Mouse (Mus musculus) left cerebral cortex, postnatal 14 days (tissue): ENCODE data around the gene Kcnn3. TPM values are rescaled to one million over a fixed set of nuclear protein-coding genes. Genes with fewer than 3 reads are reported as not detected.

ENCODE experiments used
- DNase-seq, 2 experiments: peaks; one replicate each; pipeline ENCODE4 v3.0.0; 2021 to 2022; ENCODE audit warnings: low spot score in 2 of 2, mixed read lengths in 1 of 2
- intact Hi-C: fragments of 180-260 bp; cut with DNase I; formaldehyde crosslinking; loops from one replicate; pipeline ENCODE4 v1.15.1; 2025
- long read RNA-seq, 2 experiments: library from polyadenylated mRNA; stranded (forward); transcript quantifications; one replicate each; pipeline ENCODE4 v2.0.0; 2021
- total RNA-seq, 2 experiments: library from RNA; stranded (reverse); gene quantifications; 2 replicates each; pipeline ENCODE4 v1.2.3; 2021

The Kcnn3 gene
- 10 to 100 TPM; 21.7 to 22.3 TPM for total RNA-seq
- long read RNA-seq, experiment 1, partial matches to known transcripts = 0 of 3 reads
- long read RNA-seq, experiment 1, other reads (novel, unspliced or antisense) = 3 of 3 reads
- long read RNA-seq, experiment 2, partial matches to known transcripts = 0 of 1 reads
- long read RNA-seq, experiment 2, other reads (novel, unspliced or antisense) = 1 of 1 reads

DNA sequence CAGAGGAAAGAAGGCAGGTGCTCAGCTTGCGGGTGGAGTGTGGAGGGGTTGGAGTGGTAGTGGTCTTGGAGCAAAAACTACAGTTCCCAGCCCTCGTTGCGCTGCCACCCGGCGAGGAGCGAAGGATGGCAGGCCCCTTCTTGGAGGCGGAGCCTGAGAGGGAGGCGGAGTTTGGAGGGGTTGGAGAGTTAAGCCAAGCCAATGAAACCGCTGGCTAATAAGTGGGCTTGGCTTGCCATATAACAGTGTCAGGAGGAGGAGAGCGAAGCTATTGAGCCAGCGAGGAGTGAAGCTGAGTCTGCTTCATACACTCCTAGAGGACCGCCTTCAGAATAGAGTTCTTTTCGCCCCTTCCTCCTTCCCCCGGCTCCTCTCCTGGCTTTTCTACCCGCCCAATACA is at the start of gene Kcnn3:
TSS of gene Kcnn3 (plus strand) at position 271 of the 400 bp plus-strand sequence.
- intact Hi-C loops = loop anchor here (5.0 to 10.0 kb wide), 2 partner anchors 87 to 335 kb away; no protein-coding TSS in a partner anchor
- DNase-seq = peak; percentile 92 to 93

DNA sequence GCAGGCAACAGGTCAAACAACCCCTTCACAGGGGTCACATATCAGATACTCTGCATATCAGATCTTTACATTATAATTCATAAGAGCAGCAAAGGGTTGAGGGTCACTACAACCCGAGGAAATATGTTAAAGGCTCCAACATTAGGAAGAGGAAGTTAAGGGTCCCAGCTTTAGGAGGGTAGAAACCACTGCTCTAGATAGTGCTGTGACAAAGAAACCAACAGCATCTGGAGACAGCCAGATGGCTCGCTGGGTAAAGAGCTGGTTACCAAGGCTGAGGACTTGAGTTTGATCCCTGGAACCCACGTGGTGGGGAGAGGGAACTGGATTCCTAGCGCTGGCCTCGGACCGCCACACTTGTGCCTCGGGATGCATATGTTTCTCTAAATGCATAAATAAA is 47.7 kb upstream of the Kcnn3 start:
- DNase-seq = no peak
- intact Hi-C loops = no loop called here

DNA sequence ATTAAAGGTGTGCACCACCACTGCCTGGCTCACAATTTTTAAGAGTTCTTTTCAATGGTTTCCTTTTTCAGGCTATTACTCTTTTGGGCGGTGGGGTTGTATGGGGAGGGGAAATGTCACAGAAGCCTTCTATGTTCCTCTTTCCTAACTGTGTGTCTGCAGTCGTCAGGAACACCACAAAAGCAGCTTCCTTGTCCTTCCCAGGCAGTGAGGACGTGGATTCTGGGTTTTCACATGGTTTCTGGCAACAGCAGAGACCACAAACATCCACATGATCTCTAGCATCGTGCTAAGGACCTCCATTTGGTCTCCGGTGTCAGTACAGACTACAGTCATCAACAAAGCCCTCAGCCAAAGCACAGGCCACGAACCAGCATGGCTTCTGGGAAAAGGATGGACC is 46.1 kb upstream of the Kcnn3 start:
- intact Hi-C loops = no loop called here
- DNase-seq = no peak

- intact Hi-C loops = no loop called here
Measured at GRCm38 (mm10) chr3:89479055-89479454, 40.9 kb upstream of the Kcnn3 start.

GRCm38 (mm10) chr3:89481488-89481887 is 38.5 kb upstream of the Kcnn3 start:
- no peak for DNase-seq
- intact Hi-C loops = loop anchor here (10.0 kb wide), 1 partner anchor 137 kb away; the partner anchor contains the start of gene Adam15

More at GRCm38 (mm10) chr3:89479055-89479454, 40.9 kb upstream of the Kcnn3 start:
- no peak for DNase-seq

DNA sequence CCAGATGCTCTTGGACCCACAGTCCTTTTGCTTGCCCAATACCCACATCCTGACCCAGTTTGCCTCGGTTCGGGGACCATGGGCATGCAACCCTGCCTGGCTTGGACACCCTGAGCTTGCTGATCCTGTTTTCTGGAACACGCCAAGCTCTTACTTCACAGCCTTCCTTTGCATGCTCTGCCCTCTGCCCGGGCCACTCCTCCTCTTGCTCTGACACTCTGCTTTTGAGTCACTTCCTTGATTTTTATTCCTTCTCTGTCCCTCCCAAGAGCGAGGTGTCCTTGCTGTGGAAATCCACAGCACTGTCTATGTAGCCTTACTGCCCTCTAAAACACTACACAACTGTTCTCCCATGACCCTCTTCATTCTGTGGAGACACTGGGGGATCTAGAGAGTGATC is 37.7 kb upstream of the Kcnn3 start:
- intact Hi-C loops = loop anchor here (10.0 kb wide), 1 partner anchor 137 kb away; the partner anchor contains the start of gene Adam15
- DNase-seq = no peak

DNA sequence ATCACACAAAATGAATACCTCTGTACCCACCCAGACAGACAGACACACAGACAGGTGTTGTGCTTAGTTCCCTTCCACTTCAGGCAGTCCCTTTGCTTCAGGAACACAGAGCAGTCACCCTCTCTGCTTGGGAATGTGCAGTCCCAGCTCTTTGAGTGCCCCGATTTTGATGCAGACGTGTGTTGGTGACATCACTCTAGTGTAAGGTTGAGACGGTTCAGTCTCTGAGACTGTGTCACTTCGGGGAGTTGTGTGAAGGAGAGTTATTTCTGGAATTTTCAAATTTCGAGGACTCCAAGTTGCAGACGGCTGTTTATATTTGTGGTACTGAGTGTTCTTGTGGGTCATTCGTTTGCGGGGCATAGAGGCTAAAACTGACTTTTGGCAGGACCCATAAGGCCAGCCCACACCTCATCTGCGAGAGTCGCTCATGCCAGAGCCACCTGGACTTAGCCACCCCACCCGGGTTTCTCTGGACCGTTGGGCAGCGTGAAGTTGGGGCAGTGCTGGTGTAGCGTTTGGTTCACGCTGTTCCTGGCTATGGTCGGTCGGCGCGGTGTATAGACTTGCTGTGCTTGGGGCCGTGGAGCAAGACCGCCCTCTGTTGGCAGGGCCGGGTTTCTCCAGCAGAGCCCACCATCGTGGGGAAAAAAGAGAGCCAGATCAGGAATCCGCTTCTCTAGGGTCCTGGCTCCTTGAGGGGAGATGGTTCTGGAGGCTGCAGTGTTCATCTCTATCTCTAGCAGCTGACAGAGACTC is 35.0 kb upstream of the Kcnn3 start:
- peak; percentile 31 to 68 for DNase-seq
- intact Hi-C loops = loop anchor here (5.0 to 10.0 kb wide), 3 partner anchors 33 to 140 kb away; partner anchors contain the start of genes Adam15 and Pmvk

DNA sequence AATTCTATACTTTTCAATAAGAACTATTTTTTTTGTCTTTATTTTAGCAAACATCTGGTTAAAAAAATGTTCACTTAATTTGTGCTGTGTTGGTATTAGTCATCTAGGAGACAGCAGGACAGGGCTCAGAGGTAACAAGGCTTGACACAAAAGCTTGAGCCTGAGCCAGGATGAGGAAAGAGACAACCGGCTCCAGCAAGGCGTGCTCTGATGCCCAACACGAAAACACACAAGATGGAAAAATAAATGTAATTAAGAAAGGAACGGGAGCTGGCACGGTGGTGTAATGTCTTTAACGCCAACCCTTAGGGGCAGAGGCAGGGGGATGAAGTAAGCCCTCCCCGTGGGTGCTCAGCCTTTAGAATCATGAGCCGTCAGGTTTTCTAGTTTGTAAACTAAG is 33.9 kb upstream of the Kcnn3 start:
- intact Hi-C loops = loop anchor here (5.0 to 10.0 kb wide), 3 partner anchors 34 to 141 kb away; partner anchors contain the start of genes Adam15 and Pmvk
- DNase-seq = no peak

DNA sequence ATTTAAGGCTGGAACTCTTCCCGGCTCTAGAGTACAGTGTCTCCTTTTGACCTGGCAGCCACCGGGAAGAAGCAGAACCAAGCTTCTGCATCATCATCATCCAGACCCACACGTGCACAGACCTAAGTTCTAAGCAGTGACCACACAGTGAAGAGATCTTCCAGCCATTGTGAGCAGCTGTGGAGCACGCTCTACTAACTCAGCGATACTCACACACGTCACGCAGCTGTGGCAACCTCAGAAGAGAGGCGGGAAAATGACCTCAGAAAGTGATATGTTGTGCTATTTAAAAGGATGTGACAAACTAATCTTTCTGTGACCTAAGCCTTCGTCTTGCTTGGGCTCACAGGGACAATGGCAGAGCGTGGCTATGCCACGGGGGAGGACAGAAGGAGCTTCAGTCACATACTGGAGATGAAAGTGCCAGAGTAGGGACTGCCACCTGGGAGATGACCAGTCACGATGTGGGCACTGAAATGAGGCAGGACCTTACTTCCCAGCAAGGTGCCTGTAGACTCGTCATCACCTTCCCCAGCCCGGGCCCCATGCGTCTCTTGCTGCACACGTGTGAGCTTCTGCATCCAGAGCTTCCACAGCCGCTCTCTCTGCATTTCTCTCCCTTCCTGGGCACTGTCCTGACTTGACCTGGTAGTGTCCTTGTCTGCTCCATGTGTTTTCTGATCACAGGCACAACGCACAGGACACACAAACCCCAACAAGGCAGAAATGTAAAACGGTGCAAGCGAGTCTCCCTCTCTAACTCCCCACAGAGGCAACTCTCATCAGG is 32.9 kb upstream of the Kcnn3 start:
- no peak for DNase-seq
- intact Hi-C loops = loop anchor here (5.0 to 10.0 kb wide), 3 partner anchors 35 to 142 kb away; partner anchors contain the start of genes Adam15 and Pmvk

DNA sequence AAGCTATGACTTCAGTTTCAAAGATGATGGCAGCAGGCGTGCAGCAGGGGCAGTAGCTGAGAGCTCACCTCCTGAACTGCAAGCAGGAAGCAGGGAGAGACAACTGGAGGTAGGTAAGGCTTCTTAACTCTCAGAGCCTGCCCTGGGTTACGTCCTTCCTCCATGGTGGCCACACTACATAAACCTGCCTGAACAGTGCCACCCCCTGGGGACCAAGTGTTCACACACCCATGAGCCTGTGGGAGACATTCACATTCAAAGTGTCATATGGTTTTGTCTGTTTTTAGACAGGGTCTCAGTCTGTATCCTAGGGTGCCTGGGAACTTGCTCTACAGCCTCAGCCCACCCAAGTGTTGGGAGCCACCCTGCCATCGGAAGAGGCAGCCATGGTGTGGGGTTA is 29.2 kb upstream of the Kcnn3 start:
- intact Hi-C loops = no loop called here
- DNase-seq = no peak

DNA sequence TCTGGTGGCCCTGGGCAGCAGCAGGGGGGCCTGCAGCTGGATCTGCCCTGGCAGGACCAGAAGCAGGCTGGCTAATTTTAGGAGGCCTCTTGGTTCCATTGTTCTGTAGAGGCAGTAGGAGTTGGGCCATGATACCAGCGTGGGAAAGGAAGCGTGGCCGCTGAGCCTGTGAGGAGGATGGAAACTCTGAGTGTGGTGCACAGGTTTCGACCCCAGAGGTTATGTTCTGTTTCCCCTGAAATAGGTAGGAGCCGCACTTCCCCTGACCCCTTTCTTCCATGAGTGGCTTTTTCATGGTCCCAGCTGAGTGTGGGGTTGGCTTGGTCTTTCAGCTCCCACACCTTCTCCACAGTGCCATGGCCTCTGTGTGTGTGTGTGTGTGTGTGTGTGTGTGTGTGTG is 28.4 kb upstream of the Kcnn3 start:
- no peak for DNase-seq
- intact Hi-C loops = no loop called here

DNA sequence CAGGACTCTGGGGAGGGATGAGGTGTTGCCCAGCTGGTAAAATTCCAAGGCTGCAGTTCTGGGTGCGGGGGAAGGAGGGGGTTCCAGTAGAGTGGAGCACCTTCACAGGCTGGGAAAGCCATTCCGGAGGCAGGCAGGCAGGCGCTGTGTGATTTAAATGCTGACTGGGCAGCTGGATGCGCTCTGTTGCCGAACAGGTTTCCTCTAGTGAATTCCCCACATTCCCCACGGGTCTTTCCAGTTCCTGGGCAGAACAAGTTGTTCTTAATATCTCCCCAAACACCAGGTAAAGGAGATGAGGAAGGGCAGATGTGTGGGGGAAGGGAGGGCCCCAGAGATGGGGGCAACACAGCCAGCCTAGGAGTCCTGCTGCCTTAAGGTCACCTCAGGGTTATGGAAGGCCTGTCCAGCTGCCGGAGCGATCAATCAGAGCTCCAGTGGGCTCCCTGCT is 27.2 kb upstream of the Kcnn3 start:
- DNase-seq = no peak
- intact Hi-C loops = no loop called here

- no peak for DNase-seq
- intact Hi-C loops = no loop called here
Measured at GRCm38 (mm10) chr3:89494630-89495029, 25.3 kb upstream of the Kcnn3 start.

GRCm38 (mm10) chr3:89496366-89496765 is 23.6 kb upstream of the Kcnn3 start:
- DNase-seq = no peak
- intact Hi-C loops = no loop called here

GRCm38 (mm10) chr3:89499696-89500095 is 20.3 kb upstream of the Kcnn3 start:
- no peak for DNase-seq
- intact Hi-C loops = no loop called here

- DNase-seq = no peak
- intact Hi-C loops = no loop called here
Measured at GRCm38 (mm10) chr3:89501486-89501885, 18.5 kb upstream of the Kcnn3 start.

GRCm38 (mm10) chr3:89502551-89502950 is 17.4 kb upstream of the Kcnn3 start:
- DNase-seq = no peak
- intact Hi-C loops = no loop called here

- no peak for DNase-seq
- intact Hi-C loops = loop anchor here (5.0 kb wide), 1 partner anchor 264 kb away; the partner anchor contains the start of gene Ube2q1
Measured at GRCm38 (mm10) chr3:89508041-89508440, 11.9 kb upstream of the Kcnn3 start.

DNA sequence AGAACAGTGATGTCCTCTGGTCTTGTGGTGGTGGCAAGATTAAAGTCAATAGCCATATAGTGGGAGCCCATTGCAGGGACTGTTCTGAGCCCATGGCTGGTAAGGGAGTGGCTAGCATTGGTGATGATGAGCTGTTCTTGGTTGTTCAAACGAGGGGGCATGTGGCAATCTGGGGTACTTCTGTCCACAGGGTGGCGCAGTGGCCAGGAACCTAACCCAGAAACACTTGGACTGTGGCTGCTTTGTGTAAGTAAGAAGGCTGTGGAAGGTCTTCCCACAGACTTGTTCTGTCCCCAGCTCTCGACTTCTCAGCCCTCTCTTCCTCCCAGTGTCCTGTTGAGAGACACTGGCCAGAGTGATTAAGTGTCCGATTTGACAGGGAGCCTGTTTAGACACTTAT is 9.0 kb upstream of the Kcnn3 start:
- intact Hi-C loops = loop anchor here (2.0 to 10.0 kb wide), 2 partner anchors 178 to 344 kb away; no protein-coding TSS in a partner anchor
- peak; percentile 69 to 81 for DNase-seq

DNA sequence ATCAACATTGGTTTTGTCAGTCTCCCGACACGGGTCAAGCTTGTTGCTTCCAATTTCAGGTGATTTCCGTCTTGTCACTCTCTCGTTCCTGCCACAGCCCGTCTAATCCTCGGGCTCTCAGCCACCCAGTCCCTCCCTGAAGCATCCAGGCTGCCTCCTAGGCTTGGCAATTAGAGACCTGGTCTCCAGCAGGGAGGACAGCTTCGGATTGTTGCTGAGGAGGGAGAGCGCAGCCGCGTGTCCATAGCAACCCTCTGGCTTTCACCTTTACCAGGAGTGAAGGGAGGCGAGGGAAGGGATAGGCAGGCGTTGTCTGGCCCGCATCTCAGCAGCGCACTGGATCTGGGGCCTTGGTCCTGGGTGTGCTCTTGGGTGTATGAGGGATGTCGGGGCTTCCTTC is 8.6 kb upstream of the Kcnn3 start:
- intact Hi-C loops = loop anchor here (2.0 to 10.0 kb wide), 2 partner anchors 177 to 343 kb away; no protein-coding TSS in a partner anchor

More for the DNA sequence above, 8.6 kb upstream of the Kcnn3 start:
- DNase-seq = no peak
